Mouse (Mus musculus) erythroblast, embryonic 14.5 days (primary cell): ENCODE results near the gene Isy1.

Experiments used
- GATA1 ChIP-seq: IDR thresholded peaks from 2 replicates; pipeline ENCODE4 v1.6.1; 2012; ENCODE audit warnings: low read length, inconsistent platforms, mixed read lengths
- TAL1 ChIP-seq: IDR thresholded peaks from 3 replicates; pipeline ENCODE4 v1.6.1; 2012; ENCODE audit warnings: low read length, inconsistent platforms, mixed read lengths

GRCm38 (mm10) chr6:87806857-87807256 is 31.7 kb downstream of the Isy1 start:
- TF ChIP-seq GATA1 (no peak), TAL1 (no peak)
